Mouse (Mus musculus) ES-E14 (cell line): Measurements from ENCODE around the gene Msx2.

Source experiments
- HCFC1 ChIP-seq: IDR thresholded peaks from 2 replicates; pipeline ENCODE4 v1.6.1; 2012; ENCODE audit warnings: low read length, inconsistent platforms, borderline replicate concordance; ENCODE audit not compliant: insufficient read depth
- MAFK ChIP-seq: IDR thresholded peaks from 2 replicates; pipeline ENCODE4 v1.6.1; 2014; ENCODE audit warnings: mild to moderate bottlenecking, low read depth, low read length, inconsistent platforms; ENCODE audit not compliant: insufficient read depth
- ZC3H11A ChIP-seq: IDR thresholded peaks from 2 replicates; pipeline ENCODE4 v1.6.1; 2012; ENCODE audit warnings: low read depth, mild to moderate bottlenecking, inconsistent platforms, low read length, borderline replicate concordance

DNA sequence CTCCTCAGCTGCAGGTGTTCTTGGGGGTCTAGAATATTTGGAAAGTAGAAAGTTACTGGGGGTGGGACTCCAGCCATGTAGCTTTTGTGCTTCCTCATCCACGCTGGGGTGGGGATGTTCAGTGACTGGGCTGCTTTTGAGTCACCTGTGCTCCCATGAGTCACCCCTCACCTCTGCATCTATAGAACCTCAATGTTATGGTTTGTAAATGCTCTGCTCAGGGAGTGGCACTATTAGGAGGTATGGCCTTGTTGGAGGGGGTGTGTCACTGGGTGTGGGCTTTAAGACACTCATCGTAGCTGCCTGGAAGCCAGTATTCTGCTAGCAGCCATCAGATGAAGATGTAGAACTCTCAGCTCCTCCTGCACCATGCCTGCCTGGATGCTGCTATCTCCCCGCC is 32.9 kb downstream of the Msx2 start:
- no peak for TF ChIP-seq MAFK
- TF ChIP-seq ZC3H11A: no peak
- TF ChIP-seq HCFC1: no peak
